Mouse (Mus musculus) CH12.LX (cell line): ENCODE data around the gene Cd320. TPM values are rescaled to one million over a fixed set of nuclear protein-coding genes. Genes with fewer than 3 reads are reported as not detected.

ENCODE experiments used
- polyA plus RNA-seq: library from polyadenylated mRNA; unstranded; fragments of >175 nt; gene quantifications from 2 replicates; pipeline ENCODE4 v1.2.1, GENCODE M21; 2012; ENCODE audit warnings: low read depth; ENCODE audit not compliant: insufficient read length
- total RNA-seq, 2 experiments: library from RNA; depleted of rRNA; stranded (reverse); fragments of 300-350 nt in 1 of 2; fragments of >200 nt in 1 of 2; gene quantifications; 2 replicates each; pipeline ENCODE4 v1.2.3; 2012 to 2014

Gene Cd320
- total and polyA plus RNA-seq, 3 experiments, result 50.9 to 67.1 (median 53.7) TPM

Other genes with a start within 250 kb of the Cd320 start
Only the 20 nearest of the 28 such genes appear.
- gene Hnrnpm, start 156.2 kb upstream of the Cd320 start, total RNA-seq (2012; rRNA removed), result 174 and 217 TPM in 2 replicates
- gene Hnrnpm, start 156.2 kb upstream of the Cd320 start, total RNA-seq (2014; rRNA removed), result 207 and 227 TPM in 2 replicates
- 756 and 975 TPM in 2 replicates for gene Hnrnpm, start 156.2 kb upstream of the Cd320 start, polyA plus RNA-seq
- gene March2, start 124.4 kb upstream of the Cd320 start, total RNA-seq (2012; rRNA removed), result 8.9 and 9.2 TPM in 2 replicates
- gene March2, start 124.4 kb upstream of the Cd320 start, total RNA-seq (2014; rRNA removed), result 9.3 and 9.7 TPM in 2 replicates
- 10.2 and 12.2 TPM in 2 replicates for gene March2, start 124.4 kb upstream of the Cd320 start, polyA plus RNA-seq
- gene Rab11b, start 82.6 kb upstream of the Cd320 start, total RNA-seq (2012; rRNA removed), result 31.8 and 32.7 TPM in 2 replicates
- 17.4 and 18.7 TPM in 2 replicates for gene Rab11b, start 82.6 kb upstream of the Cd320 start, total RNA-seq (2014; rRNA removed)
- gene Rab11b, start 82.6 kb upstream of the Cd320 start, polyA plus RNA-seq, result 49.0 and 57.9 TPM in 2 replicates
- 8.0 and 9.4 TPM in 2 replicates for gene Angptl4, start 61.3 kb upstream of the Cd320 start, total RNA-seq (2012; rRNA removed)
- 11.7 and 12.2 TPM in 2 replicates for gene Angptl4, start 61.3 kb upstream of the Cd320 start, total RNA-seq (2014; rRNA removed)
- 6.3 and 6.8 TPM in 2 replicates for gene Angptl4, start 61.3 kb upstream of the Cd320 start, polyA plus RNA-seq
- gene Kank3, start 32.6 kb upstream of the Cd320 start, total RNA-seq (2012; rRNA removed), result 10.8 and 15.7 TPM in 2 replicates
- gene Kank3, start 32.6 kb upstream of the Cd320 start, total RNA-seq (2014; rRNA removed), result 0.50 and 0.81 TPM in 2 replicates
- gene Kank3, start 32.6 kb upstream of the Cd320 start, polyA plus RNA-seq, result 0.78 and 1.8 TPM in 2 replicates
- gene Rps28, start 18.5 kb upstream of the Cd320 start, total RNA-seq (2012; rRNA removed), result 4,496 and 4,575 TPM in 2 replicates
- gene Rps28, start 18.5 kb upstream of the Cd320 start, total RNA-seq (2014; rRNA removed), result 696 and 765 TPM in 2 replicates
- gene Rps28, start 18.5 kb upstream of the Cd320 start, polyA plus RNA-seq, result 782 and 837 TPM in 2 replicates
- 316 and 364 TPM in 2 replicates for gene Ndufa7, start 18.5 kb upstream of the Cd320 start, total RNA-seq (2012; rRNA removed)
- gene Ndufa7, start 18.5 kb upstream of the Cd320 start, total RNA-seq (2014; rRNA removed), result 168 and 194 TPM in 2 replicates
- gene Ndufa7, start 18.5 kb upstream of the Cd320 start, polyA plus RNA-seq, result 153 and 164 TPM in 2 replicates
- not detected in 2 replicates for gene Gm7029, start 30.7 kb downstream of the Cd320 start, total RNA-seq (2012; rRNA removed)
- not detected in 2 replicates for gene Gm7029, start 30.7 kb downstream of the Cd320 start, total RNA-seq (2014; rRNA removed)
- not detected in 2 replicates for gene Gm7029, start 30.7 kb downstream of the Cd320 start, polyA plus RNA-seq
- 22.3 and 23.0 TPM in 2 replicates for gene Kifc1, start 47.6 kb downstream of the Cd320 start, total RNA-seq (2012; rRNA removed)
- gene Kifc1, start 47.6 kb downstream of the Cd320 start, total RNA-seq (2014; rRNA removed), result 15.2 and 16.0 TPM in 2 replicates
- gene Kifc1, start 47.6 kb downstream of the Cd320 start, polyA plus RNA-seq, result 41.2 and 46.6 TPM in 2 replicates
- not detected in 2 replicates for gene Platr17, start 62.0 kb downstream of the Cd320 start, total RNA-seq (2012; rRNA removed)
- gene Platr17, start 62.0 kb downstream of the Cd320 start, total RNA-seq (2014; rRNA removed), result not detected in 2 replicates
- gene Platr17, start 62.0 kb downstream of the Cd320 start, polyA plus RNA-seq, result not detected in 2 replicates
- 33.8 and 48.3 TPM in 2 replicates for gene Daxx, start 66.3 kb downstream of the Cd320 start, total RNA-seq (2012; rRNA removed)
- 31.6 and 32.3 TPM in 2 replicates for gene Daxx, start 66.3 kb downstream of the Cd320 start, total RNA-seq (2014; rRNA removed)
- 53.0 and 64.7 TPM in 2 replicates for gene Daxx, start 66.3 kb downstream of the Cd320 start, polyA plus RNA-seq
- 114 and 134 TPM in 2 replicates for gene Tapbp, start 72.8 kb downstream of the Cd320 start, total RNA-seq (2012; rRNA removed)
- gene Tapbp, start 72.8 kb downstream of the Cd320 start, total RNA-seq (2014; rRNA removed), result 44.3 and 45.3 TPM in 2 replicates
- 96.7 and 116 TPM in 2 replicates for gene Tapbp, start 72.8 kb downstream of the Cd320 start, polyA plus RNA-seq
- 21.2 and 23.5 TPM in 2 replicates for gene Zbtb22, start 72.8 kb downstream of the Cd320 start, total RNA-seq (2012; rRNA removed)
- gene Zbtb22, start 72.8 kb downstream of the Cd320 start, total RNA-seq (2014; rRNA removed), result 11.7 and 12.1 TPM in 2 replicates
- 20.2 and 20.3 TPM in 2 replicates for gene Zbtb22, start 72.8 kb downstream of the Cd320 start, polyA plus RNA-seq
- gene Rgl2, start 86.5 kb downstream of the Cd320 start, total RNA-seq (2012; rRNA removed), result 23.0 and 25.6 TPM in 2 replicates
- gene Rgl2, start 86.5 kb downstream of the Cd320 start, total RNA-seq (2014; rRNA removed), result 20.1 and 20.4 TPM in 2 replicates
- gene Rgl2, start 86.5 kb downstream of the Cd320 start, polyA plus RNA-seq, result 29.1 and 31.8 TPM in 2 replicates
- gene Pfdn6, start 97.3 kb downstream of the Cd320 start, total RNA-seq (2012; rRNA removed), result 140 and 157 TPM in 2 replicates
- gene Pfdn6, start 97.3 kb downstream of the Cd320 start, total RNA-seq (2014; rRNA removed), result 92.3 and 109 TPM in 2 replicates
- gene Pfdn6, start 97.3 kb downstream of the Cd320 start, polyA plus RNA-seq, result 109 and 149 TPM in 2 replicates
- gene Wdr46, start 97.6 kb downstream of the Cd320 start, total RNA-seq (2012; rRNA removed), result 49.7 and 64.5 TPM in 2 replicates
- gene Wdr46, start 97.6 kb downstream of the Cd320 start, total RNA-seq (2014; rRNA removed), result 36.8 and 39.8 TPM in 2 replicates
- gene Wdr46, start 97.6 kb downstream of the Cd320 start, polyA plus RNA-seq, result 69.4 and 72.4 TPM in 2 replicates
- gene B3galt4, start 108.4 kb downstream of the Cd320 start, total RNA-seq (2012; rRNA removed), result 3.7 and 4.5 TPM in 2 replicates
- 4.2 and 5.2 TPM in 2 replicates for gene B3galt4, start 108.4 kb downstream of the Cd320 start, total RNA-seq (2014; rRNA removed)
- gene B3galt4, start 108.4 kb downstream of the Cd320 start, polyA plus RNA-seq, result 4.6 and 6.2 TPM in 2 replicates
- 38.2 and 39.9 TPM in 2 replicates for gene Vps52, start 112.7 kb downstream of the Cd320 start, total RNA-seq (2012; rRNA removed)
- 34.3 and 40.6 TPM in 2 replicates for gene Vps52, start 112.7 kb downstream of the Cd320 start, total RNA-seq (2014; rRNA removed)
- 73.6 and 76.1 TPM in 2 replicates for gene Vps52, start 112.7 kb downstream of the Cd320 start, polyA plus RNA-seq
- 302 and 359 TPM in 2 replicates for gene Rps18, start 112.9 kb downstream of the Cd320 start, total RNA-seq (2012; rRNA removed)
- 205 and 246 TPM in 2 replicates for gene Rps18, start 112.9 kb downstream of the Cd320 start, total RNA-seq (2014; rRNA removed)
- gene Rps18, start 112.9 kb downstream of the Cd320 start, polyA plus RNA-seq, result 913 and 991 TPM in 2 replicates
- gene H2-K1, start 157.3 kb downstream of the Cd320 start, total RNA-seq (2012; rRNA removed), result 1,488 and 1,753 TPM in 2 replicates
- gene H2-K1, start 157.3 kb downstream of the Cd320 start, total RNA-seq (2014; rRNA removed), result 1,386 and 1,734 TPM in 2 replicates
- gene H2-K1, start 157.3 kb downstream of the Cd320 start, polyA plus RNA-seq, result 2,472 and 2,496 TPM in 2 replicates